Mouse (Mus musculus) liver, adult (tissue): ENCODE data around the gene Thbd.

Experiments
- GATA4 ChIP-seq: IDR thresholded peaks from 2 replicates; pipeline ENCODE4 v1.6.1; 2014; ENCODE audit warnings: mild to moderate bottlenecking, low read length; ENCODE audit not compliant: insufficient replicate concordance

The Thbd gene

DNA sequence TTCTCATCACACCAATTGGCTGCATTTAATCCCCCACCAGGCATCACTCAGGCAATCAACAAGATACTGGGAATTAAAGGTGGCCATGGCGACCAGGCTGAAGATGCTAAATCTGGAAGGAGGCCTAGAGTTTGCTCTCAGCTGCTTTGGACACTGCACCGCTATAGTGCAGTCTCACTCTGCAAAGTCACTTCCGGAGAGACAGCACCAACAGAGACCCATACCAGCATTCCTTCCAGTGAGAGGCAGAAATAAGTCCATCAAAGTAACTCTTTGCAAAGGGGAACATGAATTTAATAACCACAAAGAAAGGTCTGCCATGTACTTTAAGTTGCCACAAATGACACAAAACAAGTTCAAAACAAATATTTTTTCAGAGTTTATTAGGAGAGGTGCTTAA lies 28.3 kb upstream of the Thbd start:
- no peak for TF ChIP-seq GATA4

DNA sequence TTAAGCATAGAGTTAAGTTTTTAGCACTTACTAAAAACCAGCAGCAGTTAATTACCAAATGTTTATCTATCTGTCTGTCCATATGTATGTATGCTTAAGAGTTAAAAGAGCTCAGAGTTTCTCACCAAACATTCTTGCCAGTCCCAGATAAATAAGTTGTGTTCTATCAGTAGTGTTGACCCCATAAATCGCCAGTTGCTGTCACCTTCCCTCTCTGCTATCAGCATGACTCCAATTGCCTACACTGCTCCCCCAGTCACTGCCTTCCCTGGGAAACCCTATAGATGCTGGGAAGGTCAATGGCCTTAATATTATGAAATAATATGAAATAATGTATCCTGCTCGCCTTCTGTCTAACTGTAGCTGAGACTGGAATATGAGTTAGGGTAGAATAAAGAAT lies 24.4 kb upstream of the Thbd start:
- TF ChIP-seq GATA4, result no peak

DNA sequence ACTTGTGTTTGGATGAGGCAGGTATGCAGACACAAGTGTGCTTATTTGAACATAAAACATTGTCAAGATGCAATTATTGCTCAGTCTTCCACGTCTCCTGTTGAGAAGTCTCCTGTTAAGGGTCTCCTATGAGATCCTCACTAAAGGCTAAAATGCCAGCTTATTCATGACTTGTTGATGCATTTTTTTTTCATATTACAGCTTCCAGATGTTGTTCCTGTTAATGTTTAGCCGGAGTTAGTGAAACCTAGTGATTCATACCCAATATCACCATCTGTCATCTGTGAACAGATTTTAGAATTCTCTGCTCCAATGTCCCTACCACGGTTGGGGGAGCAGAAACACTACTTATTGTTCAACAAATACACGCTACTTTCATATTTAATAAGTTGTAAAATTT lies 23.0 kb upstream of the Thbd start:
- TF ChIP-seq GATA4, result no peak

DNA sequence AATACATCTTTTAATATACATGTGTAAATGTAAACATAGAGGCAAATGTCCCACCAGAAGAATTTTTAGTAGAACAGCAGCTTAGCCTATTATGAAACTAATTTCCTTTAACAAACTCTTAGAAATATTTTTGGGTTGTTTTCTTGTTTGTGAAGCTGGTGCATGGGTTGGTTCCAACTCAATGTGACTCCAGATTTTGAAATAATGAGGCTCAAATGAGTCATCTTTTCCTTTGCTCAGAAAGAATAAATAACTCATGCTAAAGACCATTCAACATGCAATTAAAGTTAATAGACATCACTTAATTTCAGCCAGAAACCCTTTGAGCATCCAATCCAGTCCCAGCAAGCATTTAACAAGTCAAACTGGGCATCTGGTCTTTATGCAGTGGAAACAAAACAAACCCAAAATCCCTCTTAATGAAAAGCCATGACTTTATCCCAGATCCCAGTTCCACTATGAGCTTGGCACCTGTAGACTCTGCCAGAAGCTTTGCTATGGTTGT lies 21.1 kb upstream of the Thbd start:
- TF ChIP-seq GATA4, result no peak

DNA sequence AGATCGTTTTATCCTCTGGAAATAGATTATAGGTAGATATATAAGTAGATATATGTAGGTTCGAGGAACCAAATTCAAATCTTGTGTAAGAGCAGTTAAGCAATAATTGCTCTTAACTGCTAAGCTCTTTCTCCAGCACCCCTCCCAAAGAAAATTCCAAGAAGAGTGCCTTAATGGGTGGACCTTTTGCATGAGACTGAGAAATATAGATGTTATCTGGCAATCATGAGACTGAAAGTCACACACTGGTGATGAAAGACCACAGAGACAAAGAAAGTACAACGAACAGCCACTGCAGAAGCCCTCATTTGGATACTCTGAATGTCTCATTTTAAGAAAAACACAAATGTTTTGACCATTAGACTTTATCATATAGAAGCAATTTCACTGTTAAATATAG lies 20.5 kb upstream of the Thbd start:
- TF ChIP-seq GATA4, result no peak

DNA sequence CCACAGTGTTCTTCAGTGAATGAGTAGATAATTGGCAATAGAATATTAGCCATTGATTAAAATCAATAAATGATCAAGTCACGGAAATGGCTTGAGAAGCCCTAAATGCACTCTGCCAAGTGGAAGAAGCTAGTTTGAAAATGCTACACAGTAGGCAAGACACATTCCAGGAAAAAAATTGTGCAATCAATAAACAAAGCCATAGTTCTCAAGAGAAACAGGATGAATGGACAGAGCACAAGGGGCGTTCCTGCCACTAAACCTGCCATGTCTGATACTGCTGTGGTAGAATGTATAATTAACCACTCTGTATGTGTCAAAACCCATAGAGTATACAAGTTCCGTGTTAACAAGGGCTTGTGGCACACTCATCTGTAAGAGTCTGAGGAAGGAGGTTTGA lies 19.6 kb upstream of the Thbd start:
- TF ChIP-seq GATA4, result no peak

DNA sequence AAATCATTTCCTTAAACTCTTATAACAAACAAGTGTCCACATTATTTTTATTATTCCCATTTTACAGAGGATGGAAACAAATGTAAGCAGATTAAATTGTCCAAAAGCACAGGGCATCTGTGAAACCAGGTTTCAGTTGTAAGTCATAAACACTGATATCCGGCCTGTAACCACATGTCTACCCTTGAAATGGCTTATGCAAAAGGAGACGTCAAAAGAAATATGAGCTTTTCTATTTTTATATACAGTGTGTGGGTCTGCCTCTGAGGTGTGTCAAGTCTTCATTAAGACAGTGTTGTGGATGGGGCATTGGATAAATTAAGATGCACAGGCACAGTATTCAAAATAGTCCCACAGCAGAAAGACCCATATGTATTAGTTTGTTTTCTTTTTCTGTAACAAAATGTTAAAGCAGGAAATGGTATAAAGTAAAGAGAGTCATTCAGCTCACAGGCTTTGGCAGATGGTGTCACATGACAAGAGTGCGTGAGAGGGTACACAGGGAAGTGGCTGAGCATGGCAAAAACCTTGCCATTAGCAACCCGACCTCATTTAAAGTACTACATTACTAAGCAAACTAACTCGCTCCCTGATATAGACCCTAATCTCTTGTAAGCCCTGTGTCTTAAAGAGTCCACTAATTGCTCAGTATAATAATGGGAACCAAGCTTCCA lies 17.9 kb upstream of the Thbd start:
- no peak for TF ChIP-seq GATA4

DNA sequence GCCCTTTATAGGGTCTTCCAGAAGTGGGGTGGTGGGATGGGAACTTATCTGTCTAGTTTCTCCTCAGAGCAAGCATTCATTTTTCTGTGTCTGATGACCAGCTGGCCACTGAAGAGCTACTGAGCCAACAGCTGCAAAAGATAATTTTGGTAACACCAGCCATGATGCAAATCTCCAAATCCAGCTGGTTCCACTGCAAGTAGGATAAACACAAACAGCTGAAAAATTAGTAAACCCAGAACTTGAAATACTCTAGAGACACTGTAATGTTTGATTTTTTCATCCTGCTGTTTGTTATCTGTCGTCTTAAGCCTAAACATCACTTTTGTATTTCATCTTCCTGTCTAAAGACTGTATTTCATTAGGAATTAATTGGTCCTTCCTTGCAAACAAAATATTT lies 13.7 kb upstream of the Thbd start:
- no peak for TF ChIP-seq GATA4

DNA sequence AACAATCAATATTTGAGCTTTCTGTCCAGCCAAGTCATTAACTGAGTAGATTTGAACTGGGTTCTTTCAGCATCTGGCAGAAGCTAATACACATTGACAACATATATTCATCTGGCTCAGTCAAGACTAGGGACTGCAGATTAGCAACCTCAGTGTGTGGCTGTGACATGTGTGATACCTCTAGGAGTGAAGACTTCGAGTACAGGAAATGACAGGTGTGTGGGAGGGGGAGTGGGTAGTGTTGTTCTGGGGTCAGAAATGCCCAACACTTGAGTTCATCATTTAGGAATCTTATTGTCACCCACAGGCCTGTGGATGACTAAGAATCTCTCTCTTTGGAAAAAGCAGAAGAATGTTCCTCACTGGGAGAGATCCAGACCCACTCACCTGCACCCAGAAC lies 13.1 kb upstream of the Thbd start:
- TF ChIP-seq GATA4, result no peak

DNA sequence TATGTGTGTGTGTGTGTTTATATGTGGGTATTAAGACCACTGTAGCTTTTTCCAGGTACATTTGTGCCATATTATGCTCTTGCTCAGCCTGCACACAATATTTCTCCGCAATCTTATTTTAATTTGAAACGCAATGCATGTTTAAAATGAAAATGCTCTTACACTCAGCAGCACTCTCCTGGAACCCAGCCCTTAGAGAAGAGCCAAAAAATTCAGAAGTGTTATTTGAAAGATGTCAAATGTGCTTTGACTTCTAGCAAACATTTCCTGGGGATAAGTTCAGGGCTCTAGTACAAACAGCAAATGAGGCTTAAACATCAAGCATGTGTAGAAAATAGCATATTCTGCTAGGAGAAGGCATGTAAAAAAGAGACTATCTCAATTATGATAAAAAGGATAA lies 11.8 kb upstream of the Thbd start:
- TF ChIP-seq GATA4, result no peak

DNA sequence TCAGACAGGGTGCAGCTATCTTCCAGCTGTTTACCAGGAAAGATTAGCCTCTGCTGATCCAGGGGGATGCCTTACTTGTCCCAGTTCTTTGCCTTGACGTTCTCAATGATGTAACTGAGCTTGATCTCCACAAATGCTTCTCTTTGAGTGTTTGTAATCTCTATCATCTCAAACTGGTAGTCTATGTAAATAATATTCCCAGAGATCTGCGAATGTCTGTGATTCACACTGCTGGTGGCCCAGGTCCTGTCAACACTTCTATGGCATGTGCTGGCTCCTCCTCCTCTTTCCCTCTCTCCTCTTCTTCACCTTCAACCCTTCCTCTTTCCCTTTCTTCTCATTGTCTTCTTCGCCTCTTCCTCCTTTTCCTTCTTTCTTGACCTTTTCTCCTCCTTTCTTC lies 11.2 kb upstream of the Thbd start:
- no peak for TF ChIP-seq GATA4

DNA sequence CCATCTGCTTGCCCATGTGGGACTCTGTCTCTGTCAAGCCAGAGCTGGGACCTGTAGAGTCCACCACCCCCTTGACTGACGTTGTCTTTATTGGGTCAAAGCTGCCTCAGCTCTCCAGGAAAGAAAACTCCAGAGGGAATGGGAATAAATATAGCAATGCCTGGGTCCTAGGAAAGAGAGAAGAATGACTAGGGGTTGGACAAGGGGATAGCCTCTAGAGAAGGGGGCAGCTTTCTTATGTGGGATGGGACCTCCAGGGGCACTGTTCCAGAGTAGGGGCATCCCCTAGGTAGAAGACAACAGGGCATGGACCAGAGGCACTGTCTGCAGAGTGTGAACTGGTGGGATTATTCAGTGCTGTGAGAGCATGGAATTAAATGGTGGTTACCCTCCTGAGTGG lies 1.8 kb upstream of the Thbd start:
- TF ChIP-seq GATA4, result no peak

DNA sequence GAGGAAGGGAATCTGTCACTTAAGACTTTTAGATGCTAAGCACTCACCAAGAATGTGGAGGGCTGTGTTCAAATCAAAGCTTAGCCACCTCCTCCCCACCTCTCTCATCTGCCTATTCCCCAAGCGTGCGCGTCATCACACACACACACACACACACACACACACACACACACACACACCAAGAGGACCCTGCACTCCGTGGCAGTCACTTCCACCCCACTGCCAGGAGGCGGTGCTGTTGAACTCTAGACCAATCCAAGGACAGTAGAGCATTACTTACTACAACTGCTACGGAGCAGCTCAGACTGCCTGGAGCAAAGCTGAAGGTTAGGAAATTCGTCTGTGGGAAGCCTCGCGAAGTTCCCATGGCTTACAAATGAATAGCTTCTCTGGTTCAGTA lies 1.2 kb upstream of the Thbd start:
- no peak for TF ChIP-seq GATA4

DNA sequence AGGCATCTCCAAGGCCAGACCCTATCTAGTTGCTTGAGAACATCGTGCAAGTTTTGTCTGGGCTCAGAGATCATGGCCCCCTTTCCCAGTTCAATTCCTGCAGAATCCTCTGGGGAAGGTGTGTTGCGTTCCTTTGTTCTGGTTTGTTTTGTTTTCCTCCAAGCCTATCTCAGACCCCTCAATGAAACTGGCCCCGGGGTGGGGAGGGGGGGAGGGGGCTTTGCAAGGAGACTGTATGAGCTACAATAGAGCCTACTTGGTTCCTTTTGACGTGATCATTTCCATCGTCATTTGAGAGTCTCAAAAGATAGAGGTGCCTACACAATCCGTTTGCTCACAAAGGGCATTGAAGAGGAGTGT lies 753 bp upstream of the Thbd start:
- TF ChIP-seq GATA4, result no peak

DNA sequence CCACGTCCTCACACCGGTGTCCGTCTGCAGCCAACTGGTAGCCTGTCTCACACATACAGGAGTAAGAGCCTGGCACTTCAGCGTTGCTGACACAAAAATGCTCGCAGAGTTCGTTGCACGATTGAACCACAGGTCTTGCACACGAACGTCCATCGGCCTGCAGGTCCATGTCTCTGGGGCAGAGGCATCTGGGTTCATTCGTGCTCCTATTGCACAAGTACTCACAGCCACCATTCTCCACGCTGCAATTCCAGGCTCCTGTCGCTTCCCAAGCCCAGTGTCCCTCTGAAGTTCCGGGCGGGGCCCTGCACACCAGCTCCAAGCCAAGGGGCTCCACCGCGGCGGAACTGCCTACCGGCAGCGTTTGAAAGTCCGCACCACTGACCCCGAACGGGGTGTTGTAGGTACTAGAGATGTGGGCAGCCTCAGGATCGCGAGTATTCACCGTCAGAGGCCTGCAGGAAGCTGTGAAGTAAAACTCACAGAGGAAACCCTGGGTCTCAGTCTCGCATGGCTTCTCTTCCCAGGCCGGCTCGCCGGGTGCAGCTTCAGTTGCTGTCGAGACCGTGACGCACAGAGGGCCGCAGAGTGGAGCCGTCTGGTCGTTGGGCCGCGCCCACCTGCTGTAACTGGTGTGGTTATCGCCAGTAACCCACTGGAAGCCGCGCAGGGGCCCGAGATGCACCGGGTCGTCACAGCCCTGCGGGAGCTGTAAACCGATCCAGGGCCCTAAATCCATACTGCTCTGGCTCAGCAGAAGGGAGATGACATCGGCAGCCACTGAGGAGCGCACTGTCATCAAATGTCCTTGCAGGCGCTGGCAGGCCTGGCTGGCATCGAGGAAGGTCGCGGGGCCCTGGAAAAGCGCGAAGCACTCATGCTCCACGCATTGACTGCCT lies 768 bp downstream of the Thbd start:
- no peak for TF ChIP-seq GATA4

DNA sequence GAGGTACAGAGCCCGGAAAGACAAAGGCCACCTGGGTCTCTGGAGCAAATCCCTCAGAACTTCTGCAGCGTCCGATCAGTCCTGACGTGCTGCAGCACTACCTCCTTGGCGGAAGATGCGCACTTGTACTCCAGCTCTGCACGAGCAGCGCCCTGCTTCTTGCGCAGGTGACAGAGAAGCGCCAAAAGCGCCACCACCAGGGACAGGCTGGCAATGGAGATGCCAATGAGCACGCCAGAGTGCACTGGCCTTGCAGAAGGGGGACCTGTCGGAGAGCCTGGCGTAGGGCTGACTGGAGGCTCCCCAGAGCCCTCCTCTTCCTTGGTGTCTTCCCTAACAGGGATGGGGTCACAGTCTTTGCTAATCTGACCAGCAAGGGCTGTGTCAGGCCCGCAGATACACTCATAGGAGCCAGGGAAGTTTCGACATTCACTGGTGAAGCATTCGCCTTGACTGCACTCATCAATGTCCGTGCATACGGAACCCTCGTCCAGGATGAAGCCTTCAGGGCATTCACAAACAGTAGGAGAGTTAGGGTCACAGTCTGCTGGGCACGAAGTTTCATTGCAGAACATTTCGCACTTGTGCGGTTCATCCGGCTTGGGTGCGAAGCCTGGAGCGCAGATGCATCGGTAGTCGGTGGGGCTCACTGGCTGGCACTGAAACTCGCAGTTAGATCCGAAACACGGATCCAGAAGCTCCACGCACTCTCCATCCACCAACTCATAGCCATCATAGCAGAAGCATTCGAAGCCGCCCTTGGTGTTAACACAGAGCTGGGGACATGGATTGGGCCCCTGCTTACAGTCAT lies 1.6 kb downstream of the Thbd start:
- no peak for TF ChIP-seq GATA4
